ENCODE assay signal across 13 mouse cellular contexts in the genomic region with DNA sequence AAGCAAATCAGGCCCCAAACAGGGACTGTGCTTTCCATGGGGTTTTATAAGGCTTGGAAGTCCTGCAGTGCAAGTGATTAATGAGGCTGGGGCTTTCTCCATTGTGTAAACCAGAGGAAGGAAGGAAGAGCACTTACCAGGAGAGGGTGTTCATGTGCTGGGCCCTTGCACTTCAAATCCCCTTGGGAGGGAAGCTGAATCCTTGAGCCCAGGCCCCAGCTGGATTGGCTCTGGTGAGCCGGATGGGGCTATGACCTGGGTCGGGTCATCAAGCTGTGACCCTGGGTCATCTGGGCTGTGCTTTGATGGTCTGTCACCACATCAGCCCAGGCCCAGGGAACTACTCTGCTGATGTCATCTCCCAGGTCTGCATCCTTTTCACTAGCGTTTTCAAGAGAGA. TPM values are rescaled to one million over a fixed set of nuclear protein-coding genes. Genes with fewer than 3 reads are reported as not detected.
DNase-seq lines count a peak whose midpoint lies in the region; ATAC-seq lines count a peak whose summit lies in the region.
"Had no signal": no experiment of that assay in that cellular context is flagged by ENCODE, and none has a peak within 500 bp of the region (broad histone marks: within the 10 kb centered on the region; RNA-seq: fewer than 3 reads in every experiment).

No protein-coding gene starts in this region.

- no peaks in the 10 kb centered on the region for H3K9me3 ChIP-seq in forebrain, embryonic 10.5 days
- no peaks in the 10 kb centered on the region for H3K9me3 ChIP-seq in forebrain, embryonic 16.5 days (ENCODE audit: control insufficient read depth, low read length)
- H3K9me3 ChIP-seq: embryonic facial prominence, embryonic 13.5 days had no signal

- no peak for DNase-seq in forebrain, embryonic 10.5 days (ENCODE audit: extremely low spot score, low spot score)
- DNase-seq in lung, postnatal 10 days = peak; percentile 15
- DNase-seq in lung, postnatal 36 days = no peak
- DNase-seq in kidney, adult 8-10 months = peak; percentile 72 to 78
- peak; percentile 20 to 58 for DNase-seq in lung, postnatal 4 days
- no peak for DNase-seq in right cerebral cortex, postnatal 14 days
- DNase-seq in cerebellum, postnatal 14 days = no peak
- DNase-seq: cerebellum, adult 8-10 months; heart, postnatal 10 days; thymus, postnatal 14 days had no signal

- 16% methylated on average over 3 of the region's 3 CpGs for WGBS in forebrain, embryonic 10.5 days
- 12% methylated on average over 3 of the region's 3 CpGs for WGBS in forebrain, embryonic 16.5 days

- no peak overlapping the region for H3K9ac ChIP-seq in forebrain, embryonic 16.5 days (replicated peaks; ENCODE audit: low read depth, low read length)
- H3K9ac ChIP-seq: embryonic facial prominence, embryonic 13.5 days had no signal

- peak overlapping the region; percentile 20; the same call in 1 of the 2 replicates for H3K27ac ChIP-seq in forebrain, embryonic 10.5 days
- H3K27ac ChIP-seq in forebrain, embryonic 16.5 days (ENCODE audit: low read length) = no peak overlapping the region
- H3K27ac ChIP-seq: embryonic facial prominence, embryonic 13.5 days had no signal

- H3K27me3 ChIP-seq in forebrain, embryonic 10.5 days (ENCODE audit: poor library complexity, severe bottlenecking) = peaks cover 98% of the 10 kb centered on the region
- no peaks in the 10 kb centered on the region for H3K27me3 ChIP-seq in forebrain, embryonic 16.5 days (replicated peaks; ENCODE audit: control insufficient read depth, insufficient read depth, low read length)

- H3K36me3 ChIP-seq in forebrain, embryonic 10.5 days (replicated peaks) = no peaks in the 10 kb centered on the region
- no peaks in the 10 kb centered on the region for H3K36me3 ChIP-seq in forebrain, embryonic 16.5 days (ENCODE audit: control insufficient read depth, insufficient read depth)
- H3K36me3 ChIP-seq: embryonic facial prominence, embryonic 13.5 days had no signal

- H3K4me1 ChIP-seq in forebrain, embryonic 10.5 days = peaks cover 28% of the 10 kb centered on the region
- no peaks in the 10 kb centered on the region for H3K4me1 ChIP-seq in forebrain, embryonic 16.5 days (replicated peaks; ENCODE audit: control insufficient read depth, insufficient read depth, low read length)

- ATAC-seq in forebrain, embryonic 16.5 days = no peak
- ATAC-seq: forebrain, embryonic 14.5 days had no signal

- H3K4me3 ChIP-seq in forebrain, embryonic 10.5 days = no peak overlapping the region
- H3K4me3 ChIP-seq in forebrain, embryonic 16.5 days (replicated peaks; ENCODE audit: low read length) = no peak overlapping the region
- H3K4me3 ChIP-seq: embryonic facial prominence, embryonic 13.5 days had no signal

- no peak overlapping the region for H3K4me2 ChIP-seq in forebrain, embryonic 16.5 days (ENCODE audit: low read length)
- H3K4me2 ChIP-seq: embryonic facial prominence, embryonic 13.5 days had no signal

RNA-seq across cellular contexts. Expression of a gene that starts 16.9 kb away (rescaled TPM):
- polyA plus RNA-seq in forebrain, embryonic 10.5 days (2016; fragmentation: Nextera tagmentation; extraction: Ambion mirVana) = 11.8 and 12.2 TPM in 2 replicates
- 0.68 and 1.1 TPM in 2 replicates for polyA plus RNA-seq in forebrain, embryonic 16.5 days (2015; fragmentation: Nextera tagmentation; extraction: Ambion mirVana)

Comparison
In these comparisons a context has a peak if more than half of its experiments do, and no peak if none do; other contexts are left out.
1. DNase-seq: peak in lung, postnatal 10 days (single experiment), kidney, adult 8-10 months (2 of 2) and lung, postnatal 4 days (2 of 2); none in forebrain, embryonic 10.5 days (single experiment), lung, postnatal 36 days (single experiment), right cerebral cortex, postnatal 14 days (single experiment) and cerebellum, postnatal 14 days (0 of 2).